Mouse (Mus musculus) kidney, postnatal 36 days (tissue): ENCODE data around the gene Ccdc93.

Source experiments
- DNase-seq, 2 experiments: peaks; one replicate each; pipeline ENCODE4 v3.0.0; 2021 to 2022; ENCODE audit warnings: mixed read lengths in 2 of 2

The Ccdc93 gene

DNA sequence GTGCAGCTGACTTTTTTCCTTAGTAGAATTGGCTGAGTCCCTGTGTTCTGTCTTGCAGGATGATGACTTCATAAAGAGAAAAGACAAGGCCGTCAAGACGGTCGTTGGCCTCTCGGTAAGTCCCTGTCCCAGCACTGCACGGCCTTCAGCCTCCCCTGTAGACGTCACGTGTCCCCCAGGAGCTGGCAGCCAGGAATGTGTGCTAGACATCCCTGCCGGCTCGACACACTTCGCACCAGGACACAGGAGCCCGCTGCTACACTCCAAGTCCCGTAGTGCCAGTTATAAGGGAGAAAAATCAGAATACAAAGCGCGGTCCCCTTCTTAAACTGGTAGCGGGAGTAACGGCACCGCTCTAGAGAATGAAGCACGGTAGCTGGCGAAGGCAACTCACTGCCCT is 17.3 kb downstream of the Ccdc93 start:
- DNase-seq, result no peak

DNA sequence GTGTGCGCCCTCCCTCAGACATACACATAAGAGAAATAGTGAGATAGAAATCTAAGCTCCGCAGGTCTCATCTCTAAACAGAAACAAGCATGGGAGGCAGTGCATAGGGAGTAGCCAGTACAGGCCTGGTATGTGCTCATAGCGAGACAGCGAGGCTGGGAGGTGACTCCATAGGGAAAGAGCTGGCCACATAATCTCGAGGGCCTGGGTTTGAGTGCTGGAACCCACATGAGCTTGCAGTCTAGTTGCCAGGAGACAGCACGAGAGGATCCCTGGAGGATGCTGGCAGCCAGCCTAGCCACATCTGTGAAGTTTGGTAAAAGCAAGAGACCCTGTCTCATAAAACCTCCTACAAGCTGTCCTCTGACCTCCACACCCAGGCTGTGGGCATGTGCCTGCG is 20.2 kb downstream of the Ccdc93 start:
- no peak for DNase-seq

DNA sequence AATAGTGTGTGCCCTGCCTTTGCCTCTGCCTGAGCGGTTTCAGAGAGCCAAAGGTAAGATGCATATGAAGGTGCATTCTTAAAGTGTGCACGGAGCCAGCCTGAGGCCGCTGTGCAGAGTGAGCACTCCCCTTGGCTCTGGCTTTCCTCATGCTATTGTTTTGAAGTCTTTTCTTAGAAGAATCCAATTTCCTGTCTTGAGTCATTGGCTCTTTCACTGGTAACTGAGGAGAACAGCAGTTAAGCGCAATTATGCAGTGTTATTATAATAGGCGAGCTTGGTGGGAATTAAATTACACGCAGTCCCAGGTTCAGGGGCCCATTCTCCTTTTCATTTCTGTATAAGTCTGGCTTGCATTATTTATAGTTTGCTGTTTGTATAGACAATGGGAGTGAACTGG is 21.6 kb downstream of the Ccdc93 start:
- DNase-seq, result no peak

DNA sequence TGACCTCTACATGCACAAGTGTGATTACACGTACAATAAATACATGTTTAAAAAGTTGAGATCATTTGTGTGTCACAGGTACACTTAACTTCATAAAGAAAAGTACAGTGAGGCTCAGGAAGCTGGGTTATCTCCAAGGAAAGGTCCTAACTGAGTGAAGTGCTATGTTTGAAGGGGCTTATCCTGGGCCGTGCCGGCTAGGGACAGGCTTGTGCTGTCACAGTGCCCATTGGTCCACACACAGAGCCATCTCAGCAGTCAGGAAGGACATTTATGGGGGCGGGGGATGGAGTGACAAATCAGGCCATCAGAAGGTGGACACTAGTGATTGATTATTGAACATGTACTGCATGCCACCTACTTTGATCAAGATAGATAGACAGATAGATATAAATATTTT is 22.2 kb downstream of the Ccdc93 start:
- no peak for DNase-seq

DNA sequence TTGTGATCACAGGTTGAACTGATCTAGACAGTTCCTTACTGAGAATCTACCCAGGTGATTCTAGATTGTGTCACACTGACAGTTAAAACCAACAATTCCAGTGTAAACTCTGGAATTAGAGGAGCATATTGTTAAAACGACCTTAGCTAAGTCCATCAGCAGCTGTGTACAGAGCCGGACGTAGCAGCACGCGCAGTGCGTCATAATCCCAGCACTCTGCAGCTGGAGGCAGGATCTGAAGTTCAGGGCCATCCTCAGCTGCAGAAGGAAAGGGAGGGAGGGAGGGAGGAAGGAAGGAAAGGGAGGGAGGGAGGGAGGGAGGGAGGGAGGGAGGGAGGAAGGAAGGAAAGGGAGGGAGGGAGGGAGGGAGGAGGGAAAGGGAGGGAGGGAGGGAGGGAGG is 24.1 kb downstream of the Ccdc93 start:
- no peak for DNase-seq

DNA sequence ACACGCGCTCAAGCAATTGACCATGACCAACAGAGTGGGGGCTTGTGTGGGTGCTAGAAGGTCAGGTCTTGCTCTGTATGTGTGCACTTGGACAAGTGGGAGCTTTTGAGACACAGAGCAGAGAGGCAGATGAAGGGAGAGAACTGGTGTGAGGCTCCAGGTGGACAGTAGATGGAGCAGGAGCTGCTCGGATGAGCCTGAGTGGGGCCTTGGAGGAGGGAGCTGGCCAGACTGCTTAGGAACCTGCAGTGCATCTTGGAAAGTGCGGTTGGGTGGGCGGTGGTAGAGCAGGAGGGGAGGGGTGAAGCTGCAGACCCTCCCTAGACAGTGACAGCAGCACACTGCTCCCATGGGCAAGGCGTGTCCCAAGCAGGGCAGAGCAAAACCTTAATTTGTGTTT is 29.2 kb downstream of the Ccdc93 start:
- DNase-seq, result peak in 1 of 2 experiments; percentile 15

DNA sequence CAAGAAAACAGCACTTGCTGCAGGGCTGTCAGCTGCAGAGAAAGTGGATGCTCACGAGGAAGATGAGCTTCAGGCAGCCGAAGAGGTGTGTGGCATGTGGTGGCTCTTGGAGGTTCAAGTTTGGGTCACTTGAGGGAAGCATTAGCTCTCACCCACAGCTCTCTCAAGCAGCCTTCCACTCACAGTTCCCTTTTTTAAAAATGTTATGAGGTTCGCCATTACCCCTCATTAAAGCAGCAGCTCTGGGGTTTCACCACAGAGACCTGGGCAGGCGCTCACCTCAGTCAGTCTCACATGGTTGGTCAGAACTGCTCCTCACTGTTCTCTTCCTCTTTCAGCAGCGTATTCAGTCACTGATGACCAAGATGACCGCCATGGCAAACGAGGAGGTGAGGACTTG is 31.0 kb downstream of the Ccdc93 start:
- no peak for DNase-seq

DNA sequence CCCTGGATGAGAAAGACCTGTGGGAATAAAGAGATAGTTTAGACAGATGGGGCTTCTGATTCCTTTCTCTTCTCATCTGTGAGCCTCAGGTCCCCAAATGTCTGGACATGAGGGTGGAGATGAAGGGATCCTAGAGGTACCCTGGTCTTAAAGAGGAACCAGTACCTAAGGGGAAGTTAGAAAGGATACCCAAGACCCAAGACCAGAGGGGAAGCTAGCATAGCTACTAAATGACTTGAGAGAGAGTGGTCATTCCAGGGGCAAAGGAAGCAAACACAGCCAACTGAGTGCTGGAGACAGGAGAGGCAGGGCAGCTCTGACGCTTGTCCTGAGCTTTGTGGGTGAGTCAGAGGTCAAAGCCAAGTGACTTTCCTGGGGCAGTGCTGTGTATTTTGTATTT is 31.8 kb downstream of the Ccdc93 start:
- no peak for DNase-seq

DNA sequence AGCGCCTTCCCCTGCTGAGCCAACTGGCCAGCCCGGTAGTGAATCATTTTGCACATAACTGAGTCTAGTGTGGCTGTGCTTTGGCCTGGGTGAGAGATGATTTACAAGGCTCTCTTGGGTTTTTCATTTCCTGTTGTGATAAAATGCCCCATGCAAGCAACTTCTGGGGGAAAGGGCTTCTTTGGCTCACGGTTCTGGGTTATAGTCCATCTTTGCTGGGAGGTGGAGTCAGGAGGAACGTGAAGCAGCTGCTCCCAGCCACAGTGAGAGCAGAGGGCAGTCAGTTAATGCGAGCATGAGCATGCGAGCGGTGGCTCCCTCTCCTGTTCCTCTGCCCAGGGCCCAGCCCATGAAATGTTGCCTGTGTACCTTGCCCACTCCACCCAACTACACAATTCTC is 33.0 kb downstream of the Ccdc93 start:
- peak; percentile 77 to 85 for DNase-seq

DNA sequence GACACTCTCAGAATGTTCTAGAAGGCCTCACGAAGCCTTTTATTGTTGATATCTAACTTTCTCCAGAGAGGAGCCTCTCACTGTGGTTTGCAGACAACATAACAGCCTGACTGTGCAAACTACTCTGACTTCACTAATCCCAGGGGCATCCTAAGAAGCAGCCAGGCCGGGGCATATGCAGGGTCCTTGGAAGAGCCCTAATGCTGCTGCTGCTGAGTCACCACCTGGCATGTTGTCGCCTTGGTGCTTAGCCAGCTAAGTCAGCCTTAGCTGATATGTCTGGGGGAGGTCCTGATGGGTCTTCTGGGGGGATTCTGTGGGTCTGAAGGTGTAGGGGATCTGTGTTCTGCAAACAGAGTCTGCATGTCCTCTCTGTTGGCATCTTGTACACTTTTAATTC is 35.4 kb downstream of the Ccdc93 start:
- DNase-seq, result no peak

DNA sequence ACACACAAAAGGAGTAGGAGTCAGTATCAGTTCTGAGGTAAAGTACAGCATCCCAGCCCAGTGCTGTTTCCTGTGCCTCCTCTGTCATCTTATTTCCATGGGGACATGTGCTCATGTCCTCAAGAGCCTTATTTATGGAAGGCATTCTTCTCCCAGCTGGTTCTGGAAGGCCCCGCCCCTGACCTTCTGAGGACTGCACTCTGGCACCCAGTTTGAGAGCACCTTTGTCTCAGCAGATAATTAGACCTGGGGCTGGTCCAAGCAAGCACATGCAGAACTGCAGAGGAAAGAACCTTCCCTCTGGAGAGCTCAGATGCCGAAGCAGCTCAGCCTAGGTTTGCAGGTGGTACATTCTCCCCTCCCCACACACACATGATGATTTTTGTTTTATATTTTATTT is 37.4 kb downstream of the Ccdc93 start:
- DNase-seq, result peak; percentile 39 to 65

DNA sequence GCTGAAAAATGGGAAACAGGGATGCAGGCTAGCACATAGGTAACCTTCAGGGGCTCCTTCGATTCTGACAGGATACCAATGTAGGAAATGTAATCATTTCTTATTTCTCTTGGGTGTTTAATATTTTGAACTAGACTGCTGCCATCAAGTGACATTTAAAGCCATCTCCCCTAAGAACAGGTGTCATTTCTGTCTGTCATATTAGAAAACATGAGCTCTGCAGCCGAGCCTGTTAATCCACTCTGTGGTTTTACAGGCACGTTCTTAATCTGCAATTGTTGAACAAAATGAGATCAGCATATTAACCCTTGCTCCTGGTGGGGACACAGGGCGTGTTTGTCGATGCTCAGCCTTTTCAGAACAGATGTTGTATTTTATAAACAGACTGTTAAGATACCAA is 40.7 kb downstream of the Ccdc93 start:
- no peak for DNase-seq

DNA sequence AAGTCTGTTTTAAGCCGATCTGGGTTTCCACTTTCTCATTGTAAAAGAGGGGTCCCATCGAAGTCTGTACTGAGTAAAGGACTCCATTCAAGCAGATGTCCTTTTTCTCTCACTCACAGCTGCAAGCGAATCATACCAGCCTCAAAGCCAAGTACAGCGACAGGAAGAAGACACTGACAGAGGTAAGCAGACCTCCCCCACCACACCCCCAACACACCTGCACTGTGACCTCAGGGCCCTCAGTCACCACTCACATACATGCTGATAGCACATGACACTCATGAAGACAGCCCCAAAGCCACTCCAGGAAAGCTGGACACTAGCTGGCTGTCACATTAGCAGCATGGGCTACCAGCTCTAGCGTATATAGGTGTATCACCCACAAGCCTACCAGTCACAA is 46.9 kb downstream of the Ccdc93 start:
- DNase-seq, result no peak

DNA sequence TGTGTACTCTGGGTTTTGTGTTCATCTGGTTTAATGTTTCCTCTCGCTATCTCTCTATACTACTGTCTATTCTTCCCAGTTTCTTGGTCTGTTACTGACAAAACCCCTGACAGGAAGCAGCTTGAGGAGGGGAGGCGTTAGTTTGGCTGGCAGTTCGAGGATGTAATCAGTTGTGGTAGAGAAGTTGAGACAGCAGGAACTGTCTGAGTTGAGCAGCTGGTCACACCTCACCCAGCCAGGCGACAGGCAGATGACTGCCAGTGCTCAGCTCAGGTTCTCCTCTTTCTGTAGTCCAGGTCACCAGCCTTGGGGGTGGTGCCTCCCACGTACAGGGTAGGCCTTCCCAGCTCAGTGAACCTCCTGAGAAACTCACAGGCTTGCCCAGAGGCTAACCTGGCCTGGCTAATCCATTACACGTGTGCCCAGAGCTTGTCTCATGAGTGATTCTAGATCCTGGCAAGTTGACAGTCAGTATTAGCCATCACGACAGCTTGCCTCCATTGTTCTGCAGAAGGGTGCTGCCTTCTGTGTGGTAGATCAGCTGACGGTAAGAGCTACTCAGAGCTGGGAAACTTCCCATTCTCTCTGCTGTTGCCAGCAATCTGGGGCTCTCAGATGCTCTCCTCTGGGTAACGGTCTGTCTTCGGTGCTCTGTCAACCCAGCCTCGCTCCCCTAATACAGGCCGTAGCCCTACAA is 47.6 kb downstream of the Ccdc93 start:
- no peak for DNase-seq

DNA sequence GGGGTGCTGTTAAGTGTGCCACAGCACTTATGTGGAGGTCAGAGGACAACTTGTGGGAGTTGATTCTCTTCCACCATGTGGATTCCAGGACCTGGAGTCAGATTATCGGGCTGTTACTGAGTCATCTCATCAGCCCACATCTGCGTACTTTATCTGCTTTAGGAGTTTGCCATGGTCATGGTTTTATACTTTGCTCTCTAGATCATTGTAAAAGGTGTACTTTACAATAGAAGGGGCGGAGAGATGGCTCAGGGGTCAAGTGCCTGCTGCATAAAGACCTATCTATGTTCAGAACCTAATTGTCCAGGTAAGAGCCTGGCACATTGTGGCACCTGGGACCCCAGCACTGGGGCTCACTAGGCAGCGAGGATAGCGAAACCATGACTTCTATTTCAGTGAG is 48.6 kb downstream of the Ccdc93 start:
- no peak for DNase-seq

DNA sequence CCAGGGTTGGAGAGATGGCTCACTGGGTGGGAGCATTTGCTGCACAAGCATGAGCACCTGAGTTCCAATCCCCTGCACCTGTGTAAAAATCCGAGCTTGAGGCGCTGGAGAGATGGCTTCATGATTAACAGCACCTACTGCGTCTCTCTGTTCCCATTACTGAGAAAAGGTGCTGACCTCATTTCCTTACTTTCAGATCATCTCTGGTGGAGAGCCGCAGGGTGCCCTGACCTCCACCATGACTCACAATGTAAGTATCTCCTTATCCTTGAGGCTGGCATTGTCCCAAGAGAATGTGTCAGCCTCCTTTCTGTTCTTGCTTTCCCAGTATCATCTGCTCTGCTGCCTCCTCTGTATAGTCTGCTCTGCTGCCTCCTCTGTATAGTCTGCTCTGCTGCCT is 52.2 kb downstream of the Ccdc93 start:
- no peak for DNase-seq

DNA sequence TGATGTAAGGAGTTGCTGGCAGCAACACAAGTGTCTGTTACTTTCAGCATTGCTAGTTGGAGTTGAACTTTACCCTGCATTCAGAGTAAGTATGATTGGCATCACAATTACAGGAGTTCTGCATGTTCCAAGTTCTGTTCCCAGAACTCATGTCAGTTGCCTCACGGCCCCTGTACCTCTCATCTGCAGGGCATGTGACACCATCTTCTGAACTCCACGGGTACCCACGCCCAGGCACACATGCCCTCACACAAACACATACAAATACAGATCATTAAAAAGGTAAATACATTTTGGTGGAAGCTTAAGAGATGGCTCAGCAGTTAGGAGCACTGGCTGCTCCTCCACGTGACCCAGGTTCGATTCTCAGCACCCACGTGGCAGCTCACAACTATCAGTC is 56.0 kb downstream of the Ccdc93 start:
- DNase-seq, result no peak

DNA sequence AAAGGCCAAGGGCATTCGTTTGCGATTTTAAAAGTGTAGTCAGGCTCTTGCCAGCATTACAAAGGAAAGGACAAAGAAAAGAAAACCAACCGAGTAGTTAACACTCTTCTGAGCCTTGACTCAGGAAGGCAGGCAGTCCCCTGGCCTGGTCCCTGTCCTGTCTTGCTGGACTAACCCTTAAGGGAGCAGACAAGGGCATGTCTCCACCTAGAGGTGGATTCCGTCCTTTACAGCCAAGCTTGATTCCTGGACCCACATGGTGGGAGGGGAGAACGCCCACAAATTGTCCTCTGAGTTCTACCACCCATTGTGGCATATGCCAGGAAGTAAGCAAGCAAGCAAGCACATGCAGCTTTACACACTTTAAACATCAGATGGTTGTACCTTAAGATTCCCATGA is 59.4 kb downstream of the Ccdc93 start:
- DNase-seq, result peak; percentile 24 to 52

DNA sequence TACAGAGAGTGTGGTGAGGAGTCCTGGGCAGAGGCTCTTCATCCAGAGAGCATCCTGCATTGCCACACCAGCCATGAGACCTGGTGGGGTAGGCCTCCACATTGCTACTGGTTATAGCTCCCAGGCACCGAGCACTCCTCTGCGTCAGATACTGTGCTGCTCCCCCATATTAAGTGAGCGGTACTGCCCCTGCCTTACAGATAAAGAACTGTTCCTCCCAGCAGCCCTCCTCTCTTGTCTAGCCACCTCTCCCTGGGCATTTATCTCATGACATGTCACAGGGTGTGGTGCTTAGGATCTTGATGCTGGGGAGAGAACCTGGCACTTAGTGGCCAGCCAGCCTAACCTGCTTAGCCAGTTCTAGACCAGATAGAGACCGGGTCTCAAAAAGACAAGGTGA is 66.2 kb downstream of the Ccdc93 start:
- no peak for DNase-seq

DNA sequence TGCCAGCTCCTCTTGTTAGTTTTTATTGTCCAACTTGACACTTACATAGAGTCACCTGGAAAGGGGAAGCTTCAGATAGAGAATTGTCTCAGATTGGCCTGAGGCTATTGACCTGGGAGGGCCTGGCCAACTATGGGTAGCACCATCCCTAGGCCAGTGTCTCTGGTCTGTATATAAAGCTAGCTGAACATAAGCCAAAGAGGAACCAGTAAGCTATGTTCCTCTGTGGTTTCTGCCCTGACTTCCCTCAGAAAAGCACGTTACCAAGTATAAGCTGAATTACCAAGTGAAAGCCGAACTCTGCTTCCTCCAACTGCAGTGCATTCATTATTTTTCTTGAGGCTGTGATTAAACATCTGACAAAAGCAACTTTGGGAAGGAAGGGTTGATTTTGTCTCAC is 77.9 kb downstream of the Ccdc93 start:
- DNase-seq, result no peak

DNA sequence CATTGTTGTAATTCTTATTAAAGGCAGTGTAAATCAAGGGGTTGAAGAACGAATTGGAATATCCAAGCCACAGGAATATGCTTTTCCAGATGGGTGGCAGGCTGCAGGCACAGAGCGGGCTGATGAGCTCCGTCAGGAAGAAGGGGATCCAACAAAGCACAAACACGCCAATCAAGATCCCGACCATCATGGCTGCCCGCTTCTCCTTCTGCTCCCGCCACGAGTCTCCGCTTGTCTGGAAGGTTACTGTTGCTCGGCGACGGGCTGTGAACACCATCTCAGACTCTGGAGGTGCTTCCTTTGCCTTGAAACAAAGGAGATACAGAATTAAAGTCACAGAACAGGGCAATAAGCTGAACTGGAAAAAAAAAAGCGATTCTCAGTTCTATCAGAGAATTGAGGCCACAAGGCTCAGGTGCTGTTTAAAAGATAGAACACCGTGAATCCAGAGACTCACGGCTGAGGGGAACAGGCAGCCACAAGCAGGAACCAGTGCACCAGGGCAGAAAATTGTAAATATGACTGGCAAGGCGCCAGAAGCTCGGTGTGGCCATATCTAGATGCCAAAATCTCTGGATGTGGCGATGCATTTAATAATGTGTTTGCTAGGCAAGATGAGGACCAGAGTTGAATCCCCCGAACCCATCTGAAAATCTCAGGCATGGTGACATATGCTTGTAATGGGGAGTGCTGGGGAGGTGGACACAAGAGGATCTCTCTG is 79.7 kb downstream of the Ccdc93 start:
- DNase-seq, result no peak

DNA sequence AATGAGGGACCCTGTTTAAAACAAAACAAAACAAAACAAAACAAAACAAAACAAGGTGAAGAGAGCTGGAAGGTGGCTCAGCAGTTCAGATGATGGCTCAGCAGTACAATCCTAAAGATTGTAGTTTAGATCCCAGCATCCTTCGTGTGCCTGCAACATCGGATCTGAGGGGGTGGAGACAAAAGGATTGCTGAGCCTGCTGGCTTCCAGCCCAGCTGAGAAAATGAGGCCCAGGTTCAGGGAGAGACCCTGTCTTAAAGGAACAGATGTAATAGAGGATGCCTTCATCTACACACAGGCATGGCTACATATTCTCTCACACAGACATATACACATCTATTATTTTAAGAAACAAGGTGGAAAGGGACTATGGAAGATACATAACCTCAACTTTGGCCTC is 80.3 kb downstream of the Ccdc93 start:
- no peak for DNase-seq

DNA sequence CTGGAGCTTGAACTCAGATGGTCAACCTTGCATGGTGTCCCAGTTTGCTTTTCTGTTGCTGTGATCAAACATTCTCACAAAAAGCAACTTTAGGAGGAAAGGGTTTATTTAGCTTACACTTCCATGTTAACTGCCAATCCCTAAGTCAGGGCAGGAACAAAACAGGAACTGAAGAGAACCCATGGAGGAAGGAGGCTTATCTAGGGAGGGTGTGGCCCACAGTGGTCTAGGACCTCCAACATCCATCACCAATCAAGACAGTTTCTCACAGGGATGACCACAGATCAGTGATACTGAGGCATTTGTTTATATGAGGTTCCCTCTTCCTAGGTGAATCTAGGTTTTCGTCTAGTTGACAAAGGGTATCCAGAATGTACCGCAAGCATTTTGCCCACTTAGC is 81.1 kb downstream of the Ccdc93 start:
- DNase-seq, result no peak

DNA sequence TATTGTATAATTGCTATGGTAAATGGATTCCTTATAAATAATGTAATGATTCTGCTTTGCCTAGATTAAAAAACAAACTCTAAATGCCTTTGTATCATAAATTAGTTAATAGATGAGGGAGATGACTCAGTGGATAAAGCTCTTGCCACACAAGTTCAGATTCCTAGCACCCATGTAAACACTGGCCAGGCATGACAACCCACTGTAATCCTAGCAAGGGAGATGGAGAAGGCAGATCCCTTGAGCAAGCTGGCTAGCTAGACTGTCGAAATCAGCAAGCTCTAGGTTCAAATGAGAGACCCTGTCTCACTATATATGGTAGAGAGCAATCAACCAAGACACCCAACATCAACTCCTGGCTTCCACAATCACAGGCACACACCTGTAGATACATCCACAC is 87.8 kb downstream of the Ccdc93 start:
- no peak for DNase-seq

DNA sequence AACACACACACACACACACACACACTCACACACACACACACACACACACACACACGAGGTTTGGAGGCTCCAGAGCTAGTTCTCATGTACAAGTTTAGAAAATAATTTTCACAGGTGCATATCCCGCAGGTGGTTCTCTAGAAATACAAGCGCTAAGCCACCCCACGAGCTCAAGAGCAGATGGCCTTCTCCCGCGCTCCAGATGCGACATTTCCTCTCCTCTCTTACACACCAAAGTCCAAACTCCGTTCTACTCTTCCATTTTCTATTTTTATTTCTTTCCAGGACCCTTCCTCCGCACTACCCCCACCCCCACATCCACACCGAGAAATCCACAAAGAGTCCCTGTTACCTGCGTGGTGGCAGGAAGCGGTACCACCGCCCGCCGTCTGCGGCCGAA is 96.2 kb downstream of the Ccdc93 start:
- no peak for DNase-seq
